In the genomic region with DNA sequence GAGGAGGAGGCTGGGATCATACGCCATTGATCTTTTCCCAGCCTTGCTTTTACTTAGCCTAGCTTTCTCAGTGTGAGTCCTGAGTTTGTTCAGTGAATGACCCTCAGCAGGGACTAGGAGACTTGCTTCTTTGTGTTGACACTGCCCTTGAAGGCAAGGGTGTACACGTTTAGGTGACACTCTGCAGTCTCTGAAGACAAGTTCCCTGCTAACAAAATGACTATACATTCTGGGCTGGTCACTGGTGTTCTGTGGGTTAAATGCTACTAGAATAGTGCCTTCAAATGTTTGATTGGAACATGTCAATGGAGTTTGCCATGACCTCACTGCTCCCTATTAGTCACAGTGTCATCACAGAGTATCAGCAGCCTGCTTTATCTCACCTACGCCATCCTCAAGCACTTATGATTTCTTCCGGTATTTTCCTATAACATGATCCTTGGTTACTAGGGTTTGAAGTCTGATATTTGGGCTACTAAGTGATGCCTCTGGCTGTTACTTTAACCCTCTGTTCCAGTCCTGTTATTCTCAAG, we compare ENCODE assay signal across 19 mouse cellular contexts.
DNase-seq lines count a peak whose midpoint lies in the region; ATAC-seq and TF ChIP-seq lines count a peak whose summit lies in the region.
"Had no signal": no experiment of that assay in that cellular context is flagged by ENCODE, and none has a peak within 500 bp of the region (broad histone marks: within the 10 kb centered on the region; RNA-seq: fewer than 3 reads in every experiment).

No protein-coding gene starts in this region.

- no peaks in the 10 kb centered on the region for H3K27me3 ChIP-seq in heart, embryonic 15.5 days
- no peaks in the 10 kb centered on the region for H3K27me3 ChIP-seq in kidney, adult 2 months (replicated peaks; ENCODE audit: control insufficient read depth, insufficient read depth, low read length)
- no peaks in the 10 kb centered on the region; the same call in 1 of the 2 replicates for H3K27me3 ChIP-seq in neural tube, embryonic 13.5 days
- H3K27me3 ChIP-seq: limb, embryonic 15.5 days; neural tube, embryonic 12.5 days had no signal

- 41% methylated on average over 4 of the region's 4 CpGs for WGBS in heart, embryonic 15.5 days
- 70% methylated on average over 4 of the region's 4 CpGs for WGBS in kidney, adult 2 months
- whole genome bisulfite sequencing in neural tube, embryonic 13.5 days: 48% methylated on average over 4 of the region's 4 CpGs

- peaks cover 74% of the 10 kb centered on the region for H3K4me1 ChIP-seq in heart, embryonic 15.5 days (replicated peaks)
- peaks cover 32% of the 10 kb centered on the region for H3K4me1 ChIP-seq in kidney, adult 2 months (ENCODE audit: control insufficient read depth, insufficient read depth, low read length)
- peaks cover 93% of the 10 kb centered on the region for H3K4me1 ChIP-seq in neural tube, embryonic 13.5 days (replicated peaks)

- DNase-seq in embryo, embryonic 9.5 days (ENCODE audit: extremely low spot score): peak; percentile 23
- no peak for DNase-seq in embryo, embryonic 11 days
- no peak for DNase-seq in heart, adult 18-20 months
- DNase-seq in kidney, adult 2 months: no peak
- no peak for DNase-seq in kidney, adult 8-10 months
- DNase-seq: adrenal gland, postnatal 10 days; cerebellum, postnatal 10 days; forebrain, postnatal 0 days; gastrocnemius, postnatal 36 days; spleen, adult 18-20 months; thymus, postnatal 25 days had no signal

- H3K36me3 ChIP-seq in heart, embryonic 15.5 days: no peaks in the 10 kb centered on the region
- no peaks in the 10 kb centered on the region; the same call in 1 of the 2 replicates for H3K36me3 ChIP-seq in kidney, adult 2 months (ENCODE audit: control insufficient read depth, insufficient read depth, low read length)
- no peaks in the 10 kb centered on the region for H3K36me3 ChIP-seq in neural tube, embryonic 13.5 days
- H3K36me3 ChIP-seq: forebrain, embryonic 10.5 days; limb, embryonic 15.5 days; neural tube, embryonic 12.5 days had no signal

- no peak overlapping the region for H3K4me2 ChIP-seq in heart, embryonic 15.5 days
- H3K4me2 ChIP-seq in neural tube, embryonic 13.5 days: no peak overlapping the region
- H3K4me2 ChIP-seq: limb, embryonic 15.5 days; midbrain, embryonic 11.5 days; neural tube, embryonic 12.5 days had no signal

- H3K9me3 ChIP-seq in heart, embryonic 15.5 days (replicated peaks): no peaks in the 10 kb centered on the region
- no peaks in the 10 kb centered on the region for H3K9me3 ChIP-seq in neural tube, embryonic 13.5 days
- H3K9me3 ChIP-seq: forebrain, embryonic 10.5 days; limb, embryonic 15.5 days; neural tube, embryonic 12.5 days had no signal

- H3K27ac ChIP-seq in heart, embryonic 15.5 days: peak overlapping the region; percentile 41
- peak overlapping the region; percentile 21 for H3K27ac ChIP-seq in kidney, adult 2 months (ENCODE audit: insufficient read depth, low read depth, low read length)
- H3K27ac ChIP-seq in neural tube, embryonic 13.5 days (replicated peaks): peak overlapping the region; percentile 71
- H3K27ac ChIP-seq: forebrain, embryonic 10.5 days; limb, embryonic 15.5 days; macrophage; neural tube, embryonic 12.5 days had no signal

- no peak for ATAC-seq in heart, embryonic 15.5 days (replicated peaks; ENCODE audit: insufficient number of reproducible peaks, insufficient read depth, low FRiP score, low read depth)
- ATAC-seq in neural tube, embryonic 13.5 days (ENCODE audit: low read depth): no peak
- ATAC-seq: activated CD4-positive, CD25-positive, alpha-beta regulatory T cell, adult 4 months; forebrain, postnatal 0 days had no signal

- no peak overlapping the region for H3K4me3 ChIP-seq in heart, embryonic 15.5 days
- no peak overlapping the region for H3K4me3 ChIP-seq in kidney, adult 2 months (ENCODE audit: insufficient read depth, low read depth, low read length)
- no peak overlapping the region for H3K4me3 ChIP-seq in neural tube, embryonic 13.5 days
- H3K4me3 ChIP-seq: forebrain, embryonic 10.5 days; limb, embryonic 15.5 days; neural tube, embryonic 12.5 days had no signal

- TF ChIP-seq CTCF in kidney, adult 2 months (conservative IDR thresholded peaks at IDR 0.05; ENCODE audit: insufficient read depth, insufficient read length, low read depth, low read length): no peak

- H3K9ac ChIP-seq in heart, embryonic 15.5 days: no peak overlapping the region
- H3K9ac ChIP-seq in neural tube, embryonic 13.5 days: no peak overlapping the region
- H3K9ac ChIP-seq: forebrain, postnatal 0 days; limb, embryonic 15.5 days; neural tube, embryonic 12.5 days had no signal

- TF ChIP-seq POLR2A in kidney, adult 2 months (IDR thresholded peaks at IDR 0.05; ENCODE audit: low read depth, low read length): no peak

Comparison
In these comparisons a context has a peak if more than half of its experiments do, and no peak if none do; other contexts are left out.
1. H3K27ac ChIP-seq: peak in every context shown above with its lines; median percentile 71 in neural tube, embryonic 13.5 days; 41 in heart, embryonic 15.5 days; 21 in kidney, adult 2 months.